Mouse (Mus musculus) heart, embryonic 16.5 days (tissue): ENCODE measurements around the gene Pank3. TPM values are rescaled to one million over a fixed set of nuclear protein-coding genes. Genes with fewer than 3 reads are reported as not detected.
A peak's percentile ranks its signal among the peaks of the same experiment; 100 is the strongest.

Source experiments
- ATAC-seq: fragments of 200-750 bp; cut with Nextera tagmentation; replicated peaks from 2 replicates; pipeline ENCODE4 v1.8.0; 2017; ENCODE audit warnings: moderate number of reproducible peaks; ENCODE audit not compliant: insufficient read depth, low FRiP score; ENCODE audit errors: extremely low read depth
- H3K27ac ChIP-seq: fragments of 300-500 bp; sonication (generic); 2 replicates; pipeline ENCODE4 v1.5.1; 2014; ENCODE audit warnings: mild to moderate bottlenecking, low read length, control low read depth, moderate library complexity
- H3K27me3 ChIP-seq: fragments of 300-500 bp; sonication (generic); 2 replicates; pipeline ENCODE4 v1.6.1; 2014; ENCODE audit warnings: low read length, mixed read lengths; ENCODE audit not compliant: control insufficient read depth, insufficient read depth
- H3K36me3 ChIP-seq: fragments of 300-500 bp; sonication (generic); 2 replicates; pipeline ENCODE4 v1.6.1; 2014; ENCODE audit not compliant: control insufficient read depth, insufficient read depth
- H3K4me1 ChIP-seq: fragments of 300-500 bp; sonication (generic); 2 replicates; pipeline ENCODE4 v1.6.1; 2014; ENCODE audit warnings: low read length, mixed read lengths; ENCODE audit not compliant: control insufficient read depth, insufficient read depth
- H3K4me2 ChIP-seq: fragments of 300-500 bp; sonication (generic); 2 replicates; pipeline ENCODE4 v1.6.1; 2014; ENCODE audit warnings: low read depth, mild to moderate bottlenecking, control low read depth, low read length
- H3K4me3 ChIP-seq: fragments of 300-500 bp; sonication (generic); 2 replicates; pipeline ENCODE4 v1.5.1; 2014; ENCODE audit warnings: mild to moderate bottlenecking, control low read depth, low read length
- H3K9ac ChIP-seq: fragments of 300-500 bp; sonication (generic); 2 replicates; pipeline ENCODE4 v1.6.1; 2014; ENCODE audit warnings: low read length, control low read depth
- H3K9me3 ChIP-seq: fragments of 300-500 bp; sonication (generic); replicated peaks from 2 replicates; pipeline ENCODE4 v1.6.1; 2016; ENCODE audit warnings: low read length; ENCODE audit not compliant: control insufficient read depth
- WGBS: fragments of 180-500 bp; shearing (Covaris S2); extraction: QIAGEN DNeasy Blood & Tissue Kit; methylation state at CpG from one replicate; pipeline ENCODE4 v1.1.7; 2014; 5-methylcytosine and 5-hydroxymethylcytosine counted together
- polyA plus RNA-seq: library from polyadenylated mRNA; unstranded; fragments of >200 nt; fragmentation: Nextera tagmentation; extraction: Ambion mirVana; gene quantifications from 2 replicates; pipeline ENCODE4 v1.2.1, GENCODE M21; 2015

The Pank3 gene
- polyA plus RNA-seq, 1 experiment from 2014 or later: 8.3 TPM

DNA sequence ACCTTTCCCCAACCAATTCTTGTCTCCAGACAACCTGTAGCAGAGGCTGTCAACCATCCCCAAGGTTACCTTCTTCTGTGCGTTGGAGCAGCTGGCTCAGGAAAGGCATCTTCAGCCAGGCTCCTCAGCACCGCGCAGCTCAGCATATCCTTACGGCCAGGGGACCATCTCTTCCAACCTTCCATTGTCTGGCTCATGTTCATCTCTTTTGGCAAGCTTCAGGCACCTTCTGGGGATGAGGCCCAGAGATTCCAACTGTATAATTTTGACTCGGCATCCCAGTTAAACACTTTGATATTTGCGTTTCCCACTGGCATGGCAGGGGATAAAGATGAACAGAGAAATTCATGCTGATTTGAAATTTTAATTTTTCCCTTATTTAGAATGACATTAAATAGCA lies 25.7 kb upstream of the Pank3 start:
- H3K27me3 ChIP-seq: no peaks in the 10 kb centered on the region
- H3K27ac ChIP-seq: no peak overlapping the region
- no peaks in the 10 kb centered on the region for H3K36me3 ChIP-seq
- no peaks in the 10 kb centered on the region for H3K9me3 ChIP-seq
- WGBS: 88% methylated on average over 6 of the region's 6 CpGs
- ATAC-seq: no peak
- H3K4me1 ChIP-seq: no peaks in the 10 kb centered on the region
- no peak overlapping the region for H3K9ac ChIP-seq
- no peak overlapping the region for H3K4me3 ChIP-seq
- no peak overlapping the region for H3K4me2 ChIP-seq

GRCm38 (mm10) chr11:35744571-35744970 lies 24.7 kb upstream of the Pank3 start:
- Histone ChIP-seq H3K4me3 (no peak overlapping the region), H3K27me3 (no peaks in the 10 kb centered on the region), H3K4me2 (no peak overlapping the region), H3K9me3 (no peaks in the 10 kb centered on the region), H3K36me3 (no peaks in the 10 kb centered on the region), H3K9ac (no peak overlapping the region), H3K4me1 (no peaks in the 10 kb centered on the region), H3K27ac (no peak overlapping the region)
- 75% methylated on average over 6 of the region's 6 CpGs for WGBS
- ATAC-seq: no peak

GRCm38 (mm10) chr11:35750578-35750977 lies 18.7 kb upstream of the Pank3 start:
- 68% methylated on average over 8 of the region's 8 CpGs for WGBS
- Histone ChIP-seq H3K4me1 (no peaks in the 10 kb centered on the region), H3K27ac (no peak overlapping the region), H3K9me3 (no peaks in the 10 kb centered on the region), H3K36me3 (no peaks in the 10 kb centered on the region), H3K4me2 (no peak overlapping the region), H3K4me3 (no peak overlapping the region), H3K27me3 (no peaks in the 10 kb centered on the region), H3K9ac (no peak overlapping the region)
- ATAC-seq: peak; percentile 37

GRCm38 (mm10) chr11:35754906-35755418 lies 14.3 kb upstream of the Pank3 start:
- no peak overlapping the region for H3K4me3 ChIP-seq
- no peak overlapping the region for H3K9ac ChIP-seq
- no peak overlapping the region for H3K27ac ChIP-seq
- H3K36me3 ChIP-seq: no peaks in the 10 kb centered on the region
- no peaks in the 10 kb centered on the region for H3K9me3 ChIP-seq
- no peak overlapping the region for H3K4me2 ChIP-seq
- ATAC-seq: no peak
- WGBS: 89% methylated on average over 4 of the region's 4 CpGs
- no peaks in the 10 kb centered on the region for H3K27me3 ChIP-seq
- no peaks in the 10 kb centered on the region for H3K4me1 ChIP-seq

GRCm38 (mm10) chr11:35755546-35755945 lies 13.7 kb upstream of the Pank3 start:
- H3K4me3 ChIP-seq: no peak overlapping the region
- H3K9me3 ChIP-seq: no peaks in the 10 kb centered on the region
- no peaks in the 10 kb centered on the region for H3K36me3 ChIP-seq
- no peaks in the 10 kb centered on the region for H3K27me3 ChIP-seq
- WGBS: 51% methylated on average over 6 of the region's 6 CpGs
- H3K9ac ChIP-seq: no peak overlapping the region
- H3K27ac ChIP-seq: no peak overlapping the region
- H3K4me1 ChIP-seq: no peaks in the 10 kb centered on the region
- ATAC-seq: no peak
- no peak overlapping the region for H3K4me2 ChIP-seq

DNA sequence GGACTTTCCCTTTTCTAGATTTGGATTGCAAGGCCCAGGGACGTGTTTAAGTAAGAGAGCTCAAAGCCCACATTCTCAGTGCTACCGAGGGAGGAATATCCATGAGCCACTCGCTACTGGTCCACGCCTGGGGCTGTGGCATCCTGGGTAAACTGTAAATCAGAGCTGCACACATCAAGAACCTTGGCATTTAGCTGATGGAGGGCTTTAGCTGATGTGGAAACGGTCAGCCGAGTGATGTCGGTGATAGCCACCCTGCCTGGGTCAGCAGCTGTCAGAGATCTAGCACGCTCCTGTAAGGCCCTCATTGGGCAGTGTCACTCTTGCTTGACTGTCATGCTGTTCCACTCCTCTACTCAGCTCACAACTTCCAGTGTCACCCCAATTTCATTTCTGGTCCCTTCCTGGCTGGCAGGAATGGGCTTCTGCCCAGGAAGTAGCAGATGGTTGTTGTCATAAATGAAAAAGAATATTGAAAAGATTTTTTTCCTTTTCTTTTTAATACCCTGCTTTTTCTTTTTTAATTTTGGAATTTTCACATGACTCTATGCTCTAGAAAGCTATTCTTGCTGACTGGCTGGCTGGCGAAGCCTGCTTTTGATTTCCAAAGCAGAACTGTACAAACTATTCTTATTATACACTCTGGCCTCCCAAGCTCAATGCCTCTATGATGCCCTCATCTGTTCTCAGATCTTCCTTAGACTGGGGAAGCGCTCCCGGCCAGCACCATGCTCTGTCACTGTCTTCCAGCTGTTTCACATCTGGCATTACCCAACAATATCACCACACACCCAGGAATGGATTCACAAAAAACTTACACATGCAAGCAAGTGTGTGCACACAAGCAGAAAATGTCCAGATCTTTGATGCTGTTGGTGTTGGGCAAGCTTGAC lies 12.6 kb upstream of the Pank3 start:
- Histone ChIP-seq H3K27ac (no peak overlapping the region), H3K4me2 (no peak overlapping the region), H3K9ac (no peak overlapping the region), H3K4me3 (no peak overlapping the region), H3K36me3 (no peaks in the 10 kb centered on the region), H3K27me3 (no peaks in the 10 kb centered on the region), H3K4me1 (no peaks in the 10 kb centered on the region), H3K9me3 (no peaks in the 10 kb centered on the region)
- WGBS: 76% methylated on average over 11 of the region's 11 CpGs
- ATAC-seq: no peak

- Histone ChIP-seq H3K4me3 (no peak overlapping the region), H3K9me3 (no peaks in the 10 kb centered on the region), H3K36me3 (no peaks in the 10 kb centered on the region), H3K9ac (no peak overlapping the region), H3K4me1 (no peaks in the 10 kb centered on the region), H3K4me2 (no peak overlapping the region), H3K27me3 (no peaks in the 10 kb centered on the region), H3K27ac (no peak overlapping the region)
- no peak for ATAC-seq
- WGBS: 58% methylated on average over 7 of the region's 7 CpGs
Measured at GRCm38 (mm10) chr11:35760001-35760626, 9.2 kb upstream of the Pank3 start.

DNA sequence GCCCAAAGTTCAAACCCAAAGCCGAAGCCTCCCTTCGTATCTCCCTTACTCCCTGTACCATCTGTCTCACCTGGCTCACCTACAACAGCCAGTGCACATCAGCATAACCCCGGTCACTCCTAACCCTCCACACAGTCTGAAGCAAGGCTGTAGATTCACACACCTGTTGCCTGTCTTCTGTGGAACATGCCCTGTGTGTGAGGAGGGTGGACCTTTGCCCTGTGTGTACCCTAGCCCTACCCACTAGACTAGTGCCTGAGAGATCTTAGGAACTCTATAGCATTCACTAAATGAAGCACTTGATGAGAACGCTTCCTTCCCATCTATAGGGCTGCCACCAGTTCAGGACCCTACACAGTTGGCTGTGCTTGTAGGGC lies 8.7 kb upstream of the Pank3 start:
- WGBS: 93% methylated on average over 4 of the region's 4 CpGs
- Histone ChIP-seq H3K4me3 (no peak overlapping the region), H3K36me3 (no peaks in the 10 kb centered on the region), H3K27ac (no peak overlapping the region), H3K4me1 (no peaks in the 10 kb centered on the region), H3K27me3 (no peaks in the 10 kb centered on the region), H3K4me2 (no peak overlapping the region), H3K9me3 (no peaks in the 10 kb centered on the region), H3K9ac (no peak overlapping the region)
- no peak for ATAC-seq

GRCm38 (mm10) chr11:35766845-35767244 lies 2.4 kb upstream of the Pank3 start:
- no peak overlapping the region for H3K9ac ChIP-seq
- no peak overlapping the region for H3K27ac ChIP-seq
- no peaks in the 10 kb centered on the region for H3K9me3 ChIP-seq
- no peaks in the 10 kb centered on the region for H3K27me3 ChIP-seq
- no peak overlapping the region for H3K4me2 ChIP-seq
- 82% methylated on average over 5 of the region's 5 CpGs for WGBS
- H3K4me3 ChIP-seq: no peak overlapping the region
- no peak for ATAC-seq
- no peaks in the 10 kb centered on the region for H3K36me3 ChIP-seq
- H3K4me1 ChIP-seq: peaks cover 12% of the 10 kb centered on the region
